Mouse (Mus musculus) adrenal gland, adult (tissue): ENCODE data around the gene Cd82.

ENCODE experiments used
- DNase-seq, 2 experiments: peaks; one replicate each; pipeline ENCODE4 v3.0.0; 2022 to 2023; ENCODE audit warnings: low spot score in 1 of 2; ENCODE audit not compliant: inconsistent age in 2 of 2

The Cd82 gene

DNA sequence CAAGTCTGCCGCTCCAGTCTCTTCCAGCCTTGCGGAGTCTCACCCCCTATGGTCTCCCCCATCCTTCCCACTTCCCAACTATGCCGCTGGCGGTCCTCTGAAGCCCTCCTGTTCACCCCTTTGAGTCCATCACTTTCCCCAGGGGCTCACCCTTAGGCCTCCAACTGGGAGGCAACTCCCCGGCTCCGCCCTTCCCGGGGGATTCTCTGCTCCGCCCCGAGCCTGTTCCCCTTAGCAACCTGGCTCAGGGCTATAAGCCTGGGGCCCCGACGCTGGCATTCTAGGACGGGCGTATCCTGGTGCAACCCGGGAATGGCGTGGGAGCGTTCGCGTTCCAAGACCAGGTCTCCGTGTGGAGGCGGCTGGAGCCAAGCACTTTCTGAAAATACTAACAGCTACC lies at the start of gene Cd82:
Cd82 (minus strand) TSS at position 381 of the 400 bp plus-strand sequence.
- DNase-seq: peak; percentile 90 to 97

DNA sequence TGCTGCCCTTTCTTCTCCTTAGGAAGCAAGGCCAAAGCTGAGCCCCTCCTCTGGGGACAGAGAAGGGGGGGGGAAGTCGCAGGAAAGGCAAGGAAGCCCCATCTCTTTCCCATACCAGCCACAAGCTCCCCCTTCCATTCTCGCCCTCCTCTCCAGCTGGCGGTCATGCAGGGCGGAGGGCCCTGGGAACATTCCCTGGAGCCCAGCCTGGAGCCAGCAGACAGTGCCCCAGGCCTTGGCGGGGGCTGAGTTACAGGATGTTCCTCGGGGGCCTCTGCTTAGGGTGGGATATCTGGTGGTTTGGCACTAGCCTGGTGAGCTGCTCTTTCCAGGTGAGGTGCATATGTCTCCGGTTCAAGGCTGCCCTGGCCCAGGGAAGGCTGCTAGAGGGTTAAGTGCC lies 49.2 kb upstream of the Cd82 start:
- no peak for DNase-seq

DNA sequence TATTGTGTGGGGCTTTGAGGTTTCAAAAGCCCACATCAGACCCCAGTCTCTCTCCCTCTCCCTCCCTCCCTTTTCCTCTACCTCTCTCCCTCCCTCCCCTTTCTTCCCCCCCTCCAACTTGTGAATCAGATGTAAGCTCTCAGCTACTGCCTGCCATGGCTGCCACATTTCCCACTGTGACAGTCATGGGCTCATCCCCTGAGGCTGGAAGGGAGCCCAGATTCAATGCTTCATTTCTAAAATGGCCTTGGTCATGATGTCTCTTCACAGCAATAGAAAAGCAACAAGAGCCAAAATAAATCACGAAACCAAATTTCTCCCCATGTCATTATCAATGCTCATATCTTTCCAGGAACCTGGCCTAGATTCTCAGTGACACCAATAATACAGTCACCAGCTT lies 47.9 kb upstream of the Cd82 start:
- DNase-seq: peak; percentile 11 to 86

DNA sequence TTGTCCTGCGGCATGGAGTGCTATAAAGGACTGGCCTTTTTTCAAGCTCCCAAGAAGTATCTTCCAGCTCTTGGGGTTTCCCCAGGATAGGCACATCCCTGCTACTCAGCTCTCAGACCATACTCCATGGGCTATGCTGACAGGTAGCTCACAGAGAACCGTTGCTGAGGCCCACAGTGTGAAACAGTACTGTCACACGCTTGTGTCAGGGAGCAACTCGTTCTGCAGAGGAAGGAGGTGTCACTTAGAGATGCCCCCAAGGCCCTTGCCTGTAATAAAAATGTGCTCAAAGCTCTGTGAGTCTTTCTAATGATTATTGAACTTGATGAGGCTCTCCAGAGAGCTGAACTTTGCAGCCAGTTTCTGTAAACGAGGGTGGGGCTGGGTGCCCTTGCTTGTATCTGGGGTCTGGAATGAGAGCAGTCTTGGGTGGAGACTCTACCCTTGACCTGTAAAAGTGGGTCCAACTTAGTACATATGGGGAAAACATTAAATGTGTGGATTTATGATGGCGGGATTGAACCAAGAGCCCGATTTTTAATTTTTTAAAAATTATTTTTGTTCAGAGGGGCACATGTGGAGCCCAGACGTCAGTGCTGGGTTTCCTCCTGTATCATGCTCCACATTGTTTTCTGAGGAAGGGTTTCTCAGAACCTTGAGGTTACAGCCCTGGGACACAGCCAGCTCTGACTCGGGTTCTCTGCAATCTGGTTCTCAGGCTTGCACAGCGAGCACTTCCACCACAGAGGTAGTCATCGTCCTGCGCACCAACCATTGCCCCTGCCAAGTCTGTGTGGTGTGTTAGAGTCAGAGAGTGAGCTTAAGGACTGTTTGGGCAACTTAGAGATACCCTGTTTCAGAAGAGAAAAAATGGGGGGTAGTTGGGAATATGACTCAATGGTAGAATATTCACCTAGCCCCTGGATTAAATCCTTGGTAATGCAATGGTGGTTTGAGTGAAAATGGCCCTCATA lies 47.1 kb upstream of the Cd82 start:
- no peak for DNase-seq

DNA sequence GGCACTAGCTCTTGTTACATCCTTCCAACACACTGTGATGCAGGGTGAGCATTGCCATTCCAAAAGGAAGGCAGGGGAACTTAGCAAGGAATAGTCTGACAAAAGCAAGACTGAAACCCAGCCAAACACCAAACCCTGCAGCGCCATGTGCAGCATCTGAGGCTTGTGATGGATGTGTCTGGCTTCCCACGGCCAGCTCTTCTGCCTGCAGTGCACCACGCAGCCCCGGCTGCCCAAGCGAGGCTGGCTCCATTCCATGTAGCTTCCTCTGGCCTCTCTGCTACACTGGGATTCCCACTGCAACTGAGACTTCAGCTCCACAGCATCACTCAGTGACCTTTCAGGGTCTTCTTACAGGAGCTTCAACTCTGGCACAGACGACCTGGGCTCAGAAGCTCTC lies 42.2 kb upstream of the Cd82 start:
- no peak for DNase-seq

DNA sequence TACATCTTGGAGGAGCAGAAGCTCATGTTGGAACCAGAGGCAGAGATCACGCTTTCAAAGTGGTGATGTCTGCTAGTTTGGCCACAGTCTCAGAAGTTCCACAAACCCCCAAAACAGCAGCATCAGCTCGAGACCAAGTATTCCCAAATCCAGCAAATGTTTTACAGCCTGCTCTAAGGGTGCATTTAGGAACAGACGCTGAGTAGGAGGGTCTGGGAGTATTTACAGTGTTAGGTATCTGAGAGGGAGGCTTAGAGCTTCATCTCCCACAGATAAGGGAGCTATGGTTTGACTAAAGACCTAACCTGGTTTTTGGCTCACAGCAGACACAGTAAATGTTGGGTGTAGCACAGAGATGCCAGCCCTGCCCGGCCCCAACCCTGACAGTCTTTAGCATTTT lies 40.4 kb upstream of the Cd82 start:
- no peak for DNase-seq

DNA sequence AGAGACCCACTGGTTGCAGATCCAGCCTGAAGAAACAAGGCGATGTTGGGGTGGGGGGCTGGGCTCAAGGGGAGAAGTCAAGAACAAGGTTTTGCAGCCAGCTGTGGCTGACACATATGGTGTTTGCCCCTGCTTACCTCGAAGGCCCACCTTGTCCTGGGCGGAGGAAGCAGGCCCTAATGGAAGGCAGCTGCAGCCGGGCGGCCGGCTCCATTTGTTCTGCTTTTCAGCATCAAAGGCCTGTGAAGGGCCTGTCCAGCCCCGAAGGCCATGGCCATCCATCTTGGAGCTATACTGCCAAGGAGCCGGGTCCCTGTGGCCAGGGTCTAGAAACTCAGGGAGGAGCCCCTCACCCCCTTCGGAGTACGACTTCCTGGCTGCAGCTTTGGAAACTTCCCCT lies 38.4 kb upstream of the Cd82 start:
- no peak for DNase-seq

DNA sequence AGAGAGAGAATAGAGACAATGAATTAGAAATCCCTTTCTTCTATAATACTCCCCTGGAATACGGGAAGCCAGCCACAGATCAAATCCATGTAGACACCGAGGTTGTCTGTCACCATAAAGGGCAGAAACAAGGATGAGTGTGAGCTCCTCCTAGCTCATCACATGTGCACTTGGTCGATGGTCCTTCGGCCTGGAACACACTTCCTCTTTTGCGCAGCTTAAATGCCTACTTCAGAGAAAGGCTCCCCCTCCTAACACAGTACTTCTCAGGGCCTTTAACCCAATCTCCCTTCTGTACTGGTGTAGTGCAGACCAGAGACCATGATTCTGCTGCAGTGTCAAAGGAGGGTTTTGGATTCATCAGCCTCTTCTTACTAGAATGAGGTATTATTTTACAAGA lies 34.3 kb upstream of the Cd82 start:
- DNase-seq: no peak

DNA sequence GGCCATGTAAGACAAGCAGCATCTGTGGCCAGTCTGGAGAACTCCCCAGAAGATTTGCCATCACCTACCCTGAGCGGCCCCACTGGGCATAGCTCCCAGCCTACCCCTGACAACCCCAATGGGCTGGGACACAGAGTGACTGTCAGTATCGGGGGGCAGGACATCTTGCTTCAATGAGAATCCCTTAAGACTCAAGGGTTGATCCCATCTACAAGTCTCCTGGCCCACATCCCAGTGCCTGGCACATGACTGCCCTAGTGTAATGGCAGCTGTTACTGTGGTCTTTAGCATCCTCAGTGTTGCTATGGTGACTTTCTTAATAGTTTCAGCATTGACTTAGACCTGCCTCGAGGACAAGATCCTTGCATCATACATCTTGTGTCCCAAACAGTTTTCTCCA lies 32.2 kb upstream of the Cd82 start:
- DNase-seq: no peak

DNA sequence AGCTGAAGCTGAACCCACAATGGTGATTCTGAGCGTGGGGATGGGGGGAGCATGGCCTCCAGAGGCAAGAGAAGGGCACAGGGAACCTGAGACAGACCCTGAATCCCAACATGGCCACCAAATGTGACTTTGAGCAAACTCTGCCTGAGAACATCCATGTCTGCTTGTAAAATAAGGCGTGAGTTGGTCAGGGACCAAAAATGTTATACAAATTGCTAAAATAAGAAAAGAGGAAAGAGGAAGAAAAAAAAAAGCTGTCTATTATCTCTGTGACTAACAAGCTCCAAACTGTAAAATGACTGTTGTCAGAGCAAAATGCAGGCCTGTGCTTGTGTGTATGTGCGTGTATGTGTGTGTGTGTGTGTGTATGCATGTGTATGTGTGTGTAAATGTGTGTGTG lies 30.6 kb upstream of the Cd82 start:
- no peak for DNase-seq

DNA sequence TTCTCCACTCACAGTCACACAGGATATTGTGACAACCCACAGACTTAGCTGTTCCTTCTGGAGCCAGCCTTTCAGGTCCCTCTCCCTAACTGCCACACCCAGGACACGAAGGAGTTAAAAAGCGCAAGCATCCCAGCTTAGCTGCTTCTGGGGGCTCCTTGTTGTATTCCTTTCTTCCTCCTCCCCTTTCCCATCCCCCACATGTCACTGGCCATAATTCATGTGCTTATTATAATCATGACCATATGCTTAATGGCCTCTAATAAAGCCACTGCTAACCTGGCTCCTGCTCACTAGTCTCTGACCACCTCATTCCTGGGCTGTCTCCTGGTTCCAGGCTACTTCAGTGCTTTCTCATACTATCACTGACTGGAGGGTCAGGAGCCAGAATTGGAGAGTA lies 27.6 kb upstream of the Cd82 start:
- no peak for DNase-seq

DNA sequence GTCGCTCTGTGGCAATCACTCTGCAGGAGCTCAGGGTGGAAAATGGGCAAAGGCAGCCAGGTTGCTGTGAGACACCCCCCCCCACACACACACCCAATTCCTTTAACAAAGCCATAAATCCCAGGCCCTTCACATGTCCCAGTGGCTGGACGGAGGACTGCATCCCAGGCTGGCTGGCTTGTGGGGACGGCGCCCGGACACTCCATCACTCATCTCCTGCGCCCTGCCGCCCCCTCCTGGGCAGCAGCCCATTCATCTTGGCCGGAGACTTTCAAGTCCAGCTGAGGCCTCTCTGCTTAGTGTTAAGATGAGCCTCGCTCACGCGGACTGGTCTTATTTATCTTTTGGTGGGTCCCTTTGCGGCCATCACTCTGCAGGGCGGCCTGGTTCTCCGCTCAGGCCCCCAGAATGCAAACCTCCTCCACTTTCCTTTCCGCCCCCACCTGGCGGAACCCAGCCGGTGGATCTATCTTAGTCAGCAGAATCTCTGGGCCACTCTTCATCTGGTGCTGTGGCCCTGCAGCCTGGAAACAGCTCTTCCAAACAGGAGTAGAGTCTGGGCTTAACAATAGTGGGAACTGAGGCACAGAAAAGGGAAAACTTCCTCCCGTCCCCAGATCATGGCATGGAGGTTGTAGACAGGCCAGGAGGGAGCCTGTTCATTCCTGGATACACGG lies 26.1 kb upstream of the Cd82 start:
- DNase-seq: no peak

DNA sequence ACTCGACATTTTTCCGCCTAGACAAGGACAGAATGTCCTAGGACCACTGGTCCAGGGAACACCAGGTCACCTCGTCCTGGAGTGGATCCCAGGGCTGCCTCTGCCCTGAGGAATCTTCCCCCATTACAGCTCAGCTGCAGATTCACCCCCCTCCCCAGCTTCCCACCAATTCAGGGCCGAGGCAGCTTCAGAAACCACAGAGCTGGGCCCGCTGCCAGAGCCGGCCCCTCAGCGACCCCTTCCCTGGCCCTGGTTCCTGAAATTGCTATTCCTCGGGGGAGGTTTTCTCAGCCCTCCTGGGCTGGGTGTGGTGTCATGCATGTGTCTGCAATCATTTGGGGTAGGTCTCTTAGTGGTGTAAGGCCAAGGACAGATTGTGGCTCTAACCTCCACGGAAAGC lies 22.5 kb upstream of the Cd82 start:
- no peak for DNase-seq

DNA sequence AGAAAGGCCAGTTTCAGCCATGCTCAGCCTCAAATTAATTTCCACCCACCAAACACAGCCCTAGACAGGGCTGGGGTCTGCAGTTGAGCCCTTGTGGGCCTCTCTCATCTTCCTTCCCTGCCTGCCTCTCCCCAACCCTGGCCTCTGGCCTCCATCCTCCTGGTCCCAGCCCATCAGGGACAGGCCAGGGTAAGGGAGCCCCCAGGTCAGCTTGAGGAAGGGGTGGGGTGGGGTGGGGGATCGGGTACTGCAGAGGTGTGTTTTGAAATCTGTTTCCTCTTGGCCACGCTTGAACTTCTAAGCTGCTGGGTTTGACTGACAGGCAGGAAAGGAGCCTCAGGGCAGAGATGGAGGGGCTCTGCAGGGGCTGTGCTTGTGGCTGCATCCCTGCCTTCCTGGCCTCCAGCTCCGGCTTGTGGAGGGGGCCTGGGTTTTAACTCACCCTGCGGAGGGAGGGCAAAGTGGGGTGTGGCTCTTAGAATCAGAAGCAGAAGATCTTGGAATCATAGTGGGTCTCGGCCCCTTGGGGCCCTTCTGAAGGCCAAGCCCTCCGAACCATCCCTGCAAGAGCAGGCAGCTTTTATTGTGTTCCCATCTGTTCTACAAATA lies 19.2 kb upstream of the Cd82 start:
- no peak for DNase-seq

DNA sequence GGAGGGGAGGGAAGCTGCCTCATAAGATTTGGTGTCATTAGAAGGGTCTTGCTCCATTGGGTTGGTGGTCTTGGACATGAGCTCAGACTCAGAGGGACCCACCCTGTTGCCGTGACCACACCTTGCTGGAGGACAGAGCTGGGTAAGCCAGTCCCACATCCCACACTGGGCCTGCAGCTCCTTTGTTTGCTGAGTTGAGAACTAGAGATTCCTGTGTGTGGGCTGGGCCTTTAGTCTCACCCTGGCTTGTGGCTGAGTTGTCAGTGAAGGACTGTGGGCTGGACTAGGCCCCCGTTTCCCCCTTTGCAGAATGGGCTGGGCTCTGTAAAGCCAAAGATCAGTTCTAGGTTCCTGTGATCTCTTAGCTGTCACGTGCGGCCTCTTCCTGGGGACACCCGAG lies 15.8 kb upstream of the Cd82 start:
- no peak for DNase-seq

DNA sequence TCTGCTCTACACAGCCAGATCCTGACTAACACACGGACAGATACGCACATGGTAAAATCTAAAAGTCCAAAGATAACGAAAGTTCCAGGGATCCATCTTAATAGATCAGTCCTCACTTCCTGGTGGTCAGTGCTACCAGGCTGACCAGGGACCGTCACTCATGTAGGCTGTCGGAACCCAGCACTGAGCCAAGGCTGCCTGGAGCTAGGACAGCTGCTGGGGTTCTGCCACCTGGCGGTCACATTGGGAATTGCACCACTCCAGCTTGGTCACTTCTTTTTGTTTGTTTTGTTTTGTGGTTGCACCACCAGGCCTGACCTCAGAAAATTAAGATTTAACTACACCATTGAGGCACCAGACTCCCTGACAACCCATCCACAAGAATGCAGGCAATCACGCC lies 14.6 kb upstream of the Cd82 start:
- DNase-seq: peak in 1 of 2 experiments; percentile 80

DNA sequence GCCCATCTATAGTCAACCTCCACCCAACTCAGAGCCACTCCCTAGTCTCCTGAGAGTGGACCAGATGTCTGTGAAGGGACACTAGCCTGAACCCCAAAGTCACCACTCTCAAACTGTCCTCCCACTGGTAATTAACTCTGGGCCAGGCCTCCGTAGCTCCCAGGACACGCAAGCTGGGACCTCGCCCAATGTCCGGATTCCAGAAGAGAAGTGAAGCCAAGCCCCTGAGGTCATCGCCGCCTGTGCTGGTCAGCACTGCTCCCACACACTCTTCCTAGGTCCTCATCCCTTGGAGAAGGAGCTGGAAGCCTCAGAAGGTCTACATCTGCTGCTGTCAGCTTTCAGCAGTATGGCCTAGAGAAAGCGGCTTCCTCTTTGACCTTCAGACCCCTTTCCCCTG lies 13.5 kb upstream of the Cd82 start:
- no peak for DNase-seq

DNA sequence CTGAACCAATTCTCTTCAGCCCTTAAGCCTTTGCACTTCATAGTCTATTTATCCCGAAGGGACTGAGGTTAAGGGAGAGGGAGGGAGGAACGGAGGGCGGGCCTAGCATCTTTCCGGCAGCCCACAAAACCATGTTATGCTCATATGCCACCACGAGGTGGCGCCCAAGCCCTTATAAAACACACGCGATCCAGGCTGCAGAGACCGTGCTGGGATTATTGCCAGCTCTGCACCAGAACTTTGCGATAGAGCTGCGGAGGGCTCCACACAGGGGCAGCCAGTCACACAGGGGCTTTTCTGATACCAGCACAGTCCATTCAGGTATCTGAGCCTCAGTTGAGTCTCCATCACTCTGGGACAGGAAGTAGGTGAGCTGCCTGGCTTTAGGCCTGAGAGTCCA lies 12.1 kb upstream of the Cd82 start:
- DNase-seq: peak; percentile 90 to 96

DNA sequence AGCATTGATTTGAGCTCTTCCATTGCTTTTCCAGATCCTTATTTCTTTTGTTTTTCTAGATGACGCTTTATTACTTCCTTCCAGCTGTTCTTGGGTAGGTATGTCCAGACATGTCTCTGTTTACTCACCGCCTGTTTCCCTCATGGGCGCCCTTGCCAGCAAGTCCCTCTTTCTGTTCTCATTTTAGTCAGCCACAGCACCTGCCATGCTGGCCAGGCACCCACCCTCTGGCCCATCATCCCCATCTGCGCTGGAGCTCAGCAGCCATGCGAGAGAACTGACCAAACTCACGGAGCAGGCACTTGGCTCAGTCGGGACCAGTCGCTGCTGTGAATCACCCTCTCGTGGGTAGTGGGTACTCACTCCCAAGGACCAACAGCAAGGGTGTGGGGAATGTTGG lies 11.0 kb upstream of the Cd82 start:
- DNase-seq: no peak

DNA sequence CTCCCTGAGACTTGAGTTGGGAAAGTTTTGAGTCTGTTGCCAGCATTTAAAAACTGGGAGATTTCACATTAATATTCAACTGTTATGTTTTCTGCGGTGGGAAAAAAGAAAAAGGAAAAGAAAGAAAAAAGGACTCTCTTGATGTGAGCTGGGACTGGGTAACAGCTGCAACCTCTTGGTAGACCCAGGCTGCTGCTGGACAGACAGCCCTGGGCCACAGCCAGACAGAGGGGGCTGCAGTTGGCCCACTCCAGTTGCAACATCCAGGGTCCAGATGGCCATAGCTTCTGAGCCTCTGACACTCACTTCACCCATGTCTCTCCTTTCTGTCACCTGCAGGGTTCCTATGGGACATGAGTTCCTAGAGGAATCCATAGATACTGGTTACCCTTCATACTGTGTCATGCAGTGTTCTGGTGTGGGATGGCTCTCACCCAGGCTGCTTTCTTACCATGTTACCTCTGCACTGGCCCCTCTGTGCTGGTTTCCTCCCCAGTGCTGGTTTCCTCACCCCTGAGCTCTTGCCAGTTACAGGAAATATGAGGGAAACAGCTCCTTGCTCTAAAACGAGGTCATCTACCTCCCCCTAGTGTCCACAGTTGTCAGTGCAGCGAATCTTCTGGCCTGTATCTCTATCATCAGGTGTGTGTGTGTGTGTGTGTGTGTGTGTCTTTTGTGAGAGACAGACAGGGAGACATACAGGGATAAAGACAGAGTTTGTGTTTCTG lies 8.1 kb upstream of the Cd82 start:
- DNase-seq: peak; percentile 80 to 95

DNA sequence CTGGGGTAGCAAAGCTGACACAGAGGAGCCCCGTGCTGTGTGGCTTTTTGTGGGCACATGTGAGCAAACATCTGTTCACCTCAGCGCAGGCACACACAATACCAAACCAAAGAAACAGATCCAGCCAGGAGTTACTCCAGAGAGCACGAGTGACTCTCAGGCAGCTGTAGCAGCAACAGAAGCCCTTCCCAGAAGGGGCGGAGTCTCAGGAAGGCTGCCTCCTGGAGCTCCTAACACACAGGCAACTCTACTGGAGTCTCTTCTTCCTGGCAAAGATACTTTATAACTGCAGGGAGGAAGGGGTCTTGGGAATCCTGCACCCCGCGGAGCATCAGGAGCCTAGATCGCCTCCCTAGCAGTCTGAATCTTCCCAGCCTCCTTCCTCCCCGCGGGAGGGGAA lies 7.2 kb upstream of the Cd82 start:
- DNase-seq: peak; percentile 77 to 89
